Mouse (Mus musculus) heart, postnatal 0 days (tissue): ENCODE measurements at regions not wholly inside any gene's neighbourhood (a gene's known extent, or its start where the extent isn't known, plus 50 kb on each side); places are given as distances from the start of the nearest gene placed in this dataset.

Experiments used
- ATAC-seq: fragments of 200-750 bp; cut with Nextera tagmentation; 2 replicates; pipeline ENCODE4 v1.8.0; 2017; ENCODE audit warnings: low read depth, moderate number of reproducible peaks, moderate library complexity; ENCODE audit not compliant: insufficient read depth
- DNase-seq: peaks from one replicate; pipeline ENCODE4 v3.0.0-alpha.2; 2016; ENCODE audit warnings: low spot score
- H3K27ac ChIP-seq: fragments of 300-500 bp; sonication (generic); 2 replicates; pipeline ENCODE4 v1.5.1; 2014; ENCODE audit warnings: low read depth, mild to moderate bottlenecking
- H3K27me3 ChIP-seq: fragments of 300-500 bp; sonication (generic); 2 replicates; pipeline ENCODE4 v1.6.1; 2014; ENCODE audit warnings: low read length, mixed read lengths; ENCODE audit not compliant: control insufficient read depth, insufficient read depth
- H3K36me3 ChIP-seq: fragments of 300-500 bp; sonication (generic); replicated peaks from 2 replicates; pipeline ENCODE4 v1.6.1; 2014; ENCODE audit warnings: low read length, mixed read lengths; ENCODE audit not compliant: control insufficient read depth, insufficient read depth
- H3K4me1 ChIP-seq: fragments of 300-500 bp; sonication (generic); 2 replicates; pipeline ENCODE4 v1.6.1; 2014; ENCODE audit warnings: antibody characterized with exemption; ENCODE audit not compliant: control insufficient read depth, insufficient read depth
- H3K4me2 ChIP-seq: fragments of 300-500 bp; sonication (generic); 2 replicates; pipeline ENCODE4 v1.6.1; 2014; ENCODE audit warnings: low read depth, mild to moderate bottlenecking, low read length, moderate library complexity
- H3K4me3 ChIP-seq: fragments of 300-500 bp; sonication (generic); 2 replicates; pipeline ENCODE4 v1.5.1; 2014; ENCODE audit warnings: low read depth, low read length
- H3K9ac ChIP-seq: fragments of 300-500 bp; sonication (generic); replicated peaks from 2 replicates; pipeline ENCODE4 v1.6.1; 2014; ENCODE audit warnings: low read depth, low read length, mixed read lengths
- H3K9me3 ChIP-seq: fragments of 300-500 bp; sonication (generic); replicated peaks from 2 replicates; pipeline ENCODE4 v1.6.1; 2016; ENCODE audit warnings: low read length; ENCODE audit not compliant: control insufficient read depth
- CTCF ChIP-seq: IDR thresholded peaks from 2 replicates; pipeline ENCODE4 v1.5.1; 2016; ENCODE audit warnings: antibody characterized with exemption, control low read depth, low read depth
- EP300 ChIP-seq: IDR thresholded peaks from 2 replicates; pipeline ENCODE4 v1.6.1; 2016; ENCODE audit warnings: antibody characterized with exemption, low read depth
- WGBS: fragments of 180-500 bp; shearing (Covaris S2); extraction: QIAGEN DNeasy Blood & Tissue Kit; methylation state at CpG from one replicate; pipeline ENCODE4 v1.1.7; 2014; 5-methylcytosine and 5-hydroxymethylcytosine counted together

GRCm38 (mm10) chr15:10814195-10814594, 99.8 kb upstream of the Rai14 start:
- ATAC-seq (no peak), DNase-seq (no peak)
- no peak overlapping the region for H3K4me3 ChIP-seq
- no peak overlapping the region for H3K9ac ChIP-seq
- no peaks in the 10 kb centered on the region for H3K36me3 ChIP-seq
- no peak overlapping the region; the same call in 1 of the 2 replicates for H3K4me2 ChIP-seq
- no peaks in the 10 kb centered on the region for H3K9me3 ChIP-seq
- H3K27me3 ChIP-seq: no peaks in the 10 kb centered on the region
- no peak for TF ChIP-seq EP300
- no peak for TF ChIP-seq CTCF
- peak overlapping the region; percentile 34 for H3K27ac ChIP-seq
- 0 out of 2 replicates have a peak, but pooled peaks cover 4% of the 10 kb centered on the region for H3K4me1 ChIP-seq
- 47% methylated on average over 2 of the region's 2 CpGs for WGBS

- H3K4me1 ChIP-seq: 0 out of 2 replicates have a peak, but pooled peaks cover 5% of the 10 kb centered on the region
- no peak for TF ChIP-seq EP300
- no peak for TF ChIP-seq CTCF
- H3K36me3 ChIP-seq: no peaks in the 10 kb centered on the region
- H3K27ac ChIP-seq: peak overlapping the region; percentile 34
- no peak overlapping the region for H3K9ac ChIP-seq
- peak; percentile 37; the same call in 1 of the 2 replicates for ATAC-seq
- no peaks in the 10 kb centered on the region for H3K27me3 ChIP-seq
- peak; percentile 70 for DNase-seq
- H3K9me3 ChIP-seq: no peaks in the 10 kb centered on the region
- no peak overlapping the region; the same call in 1 of the 2 replicates for H3K4me2 ChIP-seq
- 38% methylated on average over 7 of the region's 7 CpGs for WGBS
- no peak overlapping the region for H3K4me3 ChIP-seq
These were observed 100.3 kb upstream of the Rai14 start for GRCm38 (mm10) chr15:10814709-10815108.

- no peak overlapping the region for H3K4me3 ChIP-seq
- no peak for TF ChIP-seq EP300
- no peak for TF ChIP-seq CTCF
- no peaks in the 10 kb centered on the region for H3K36me3 ChIP-seq
- WGBS: 62% methylated on average over 3 of the region's 3 CpGs
- no peak overlapping the region for H3K9ac ChIP-seq
- no peak overlapping the region for H3K27ac ChIP-seq
- no peaks in the 10 kb centered on the region for H3K9me3 ChIP-seq
- H3K4me1 ChIP-seq: 0 out of 2 replicates have a peak, but pooled peaks cover 5% of the 10 kb centered on the region
- DNase-seq (no peak), ATAC-seq (no peak)
- no peak overlapping the region for H3K4me2 ChIP-seq
- no peaks in the 10 kb centered on the region for H3K27me3 ChIP-seq
These were observed 101.8 kb upstream of the Rai14 start for GRCm38 (mm10) chr15:10816213-10816621.

- peak; percentile 87 for ATAC-seq
- no peaks in the 10 kb centered on the region for H3K36me3 ChIP-seq
- H3K4me1 ChIP-seq: 0 out of 2 replicates have a peak, but pooled peaks cover 5% of the 10 kb centered on the region
These were observed 103.8 kb upstream of the Rai14 start for GRCm38 (mm10) chr15:10818216-10818615.

GRCm38 (mm10) chr15:10818706-10819105, 104.3 kb upstream of the Rai14 start:
- DNase-seq: no peak
- Histone ChIP-seq H3K27ac (peak overlapping the region; percentile 67), H3K36me3 (no peaks in the 10 kb centered on the region), H3K4me3 (no peak overlapping the region), H3K4me1 (0 out of 2 replicates have a peak, but pooled peaks cover 5% of the 10 kb centered on the region), H3K4me2 (no peak overlapping the region), H3K27me3 (no peaks in the 10 kb centered on the region), H3K9me3 (no peaks in the 10 kb centered on the region), H3K9ac (no peak overlapping the region)
- TF ChIP-seq EP300 (no peak), CTCF (no peak)
- peak; percentile 4 for ATAC-seq
- 50% methylated on average over 1 of the region's 1 CpGs for WGBS

More at GRCm38 (mm10) chr15:10818216-10818615, 103.8 kb upstream of the Rai14 start:
- WGBS: 36% methylated on average over 6 of the region's 6 CpGs
- no peaks in the 10 kb centered on the region for H3K9me3 ChIP-seq
- peak; percentile 85 for DNase-seq
- TF ChIP-seq CTCF (no peak), EP300 (no peak; the same call in none of the 2 replicates)
- no peak overlapping the region for H3K4me3 ChIP-seq
- H3K9ac ChIP-seq: no peak overlapping the region
- peak overlapping the region; percentile 67 for H3K27ac ChIP-seq
- no peaks in the 10 kb centered on the region for H3K27me3 ChIP-seq
- no peak overlapping the region for H3K4me2 ChIP-seq

GRCm38 (mm10) chr15:10823933-10824332, 109.5 kb upstream of the Rai14 start:
- H3K9ac ChIP-seq: no peak overlapping the region
- 0 out of 2 replicates have a peak, but pooled peaks cover 4% of the 10 kb centered on the region for H3K4me1 ChIP-seq
- 70% methylated on average over 5 of the region's 5 CpGs for WGBS
- ATAC-seq (no peak), DNase-seq (no peak)
- H3K4me3 ChIP-seq: no peak overlapping the region
- H3K27me3 ChIP-seq: no peaks in the 10 kb centered on the region
- no peaks in the 10 kb centered on the region for H3K36me3 ChIP-seq
- no peak overlapping the region for H3K27ac ChIP-seq
- TF ChIP-seq EP300: no peak
- TF ChIP-seq CTCF: no peak
- no peak overlapping the region for H3K4me2 ChIP-seq
- no peaks in the 10 kb centered on the region for H3K9me3 ChIP-seq
